Mouse (Mus musculus) cerebellum, adult 2 months (tissue): ENCODE measurements around the gene Dpy30.

Source experiments
- CTCF ChIP-seq: fragments of 200-500 bp; IDR thresholded peaks from 2 replicates; pipeline ENCODE4 v1.5.1; 2011; ENCODE audit warnings: low read depth, mild to moderate bottlenecking, control low read depth, low read length, moderate library complexity, borderline replicate concordance; ENCODE audit not compliant: insufficient read depth
- POLR2A ChIP-seq: fragments of 200-500 bp; IDR thresholded peaks from 2 replicates; pipeline ENCODE4 v1.6.1; 2011; ENCODE audit warnings: low read length, control low read depth, borderline replicate concordance; ENCODE audit not compliant: insufficient read depth

GRCm38 (mm10) chr17:74265156-74265505 lies 58.6 kb downstream of the Dpy30 start:
- TF ChIP-seq POLR2A (no peak), CTCF (no peak)
